Mouse (Mus musculus) spleen, postnatal 10 days (tissue): ENCODE results near the gene Spaar.
"Not testable (repeated sequence)": the region's sequence is repeated elsewhere in the genome, so short reads cannot be mapped to it uniquely, and the experiment has no call there.

Source experiments
- DNase-seq, 2 experiments: peaks; one replicate each; pipeline ENCODE4 v3.0.0; 2021 to 2022; ENCODE audit warnings: low spot score in 2 of 2

The Spaar gene

DNA sequence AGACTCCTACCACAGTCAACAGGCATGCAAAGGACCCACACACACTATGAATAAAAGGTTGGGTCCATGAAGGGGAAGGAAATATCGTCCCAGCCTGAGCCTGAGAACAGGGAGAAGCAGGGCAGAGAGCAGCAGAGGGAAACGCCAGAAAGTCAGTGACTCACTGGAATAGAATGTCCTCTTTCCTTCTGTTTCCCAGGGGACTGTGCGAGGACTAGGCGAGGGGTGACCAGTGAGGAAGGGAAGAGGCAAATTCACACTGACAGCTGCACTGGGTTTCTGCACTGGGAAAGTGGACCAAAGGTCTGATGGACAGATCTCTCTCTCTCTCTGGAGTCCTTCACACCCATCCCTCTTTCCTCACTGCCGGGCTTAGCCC lies 1.3 kb upstream of the Spaar start:
- DNase-seq, result no peak

DNA sequence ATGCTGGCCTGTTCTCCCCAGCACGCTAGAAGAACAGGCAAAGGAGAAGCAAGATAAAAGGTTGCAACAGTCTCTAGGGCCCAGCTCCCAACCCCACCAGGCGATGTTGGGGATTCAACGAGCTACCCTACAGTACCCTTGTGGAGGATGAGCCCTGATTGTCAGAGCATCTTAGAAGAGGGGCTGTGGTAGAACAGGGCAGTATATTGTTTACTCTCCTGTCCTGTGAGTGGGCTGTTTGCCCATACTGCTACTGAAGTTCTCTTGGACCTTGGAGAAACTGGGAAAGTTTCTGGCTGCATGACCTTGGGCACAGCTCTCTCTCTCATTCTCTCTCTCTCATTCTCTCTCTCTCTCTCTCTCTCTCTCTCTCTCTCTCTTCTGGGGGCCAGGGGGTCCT lies 708 bp upstream of the Spaar start:
- DNase-seq, result no peak

DNA sequence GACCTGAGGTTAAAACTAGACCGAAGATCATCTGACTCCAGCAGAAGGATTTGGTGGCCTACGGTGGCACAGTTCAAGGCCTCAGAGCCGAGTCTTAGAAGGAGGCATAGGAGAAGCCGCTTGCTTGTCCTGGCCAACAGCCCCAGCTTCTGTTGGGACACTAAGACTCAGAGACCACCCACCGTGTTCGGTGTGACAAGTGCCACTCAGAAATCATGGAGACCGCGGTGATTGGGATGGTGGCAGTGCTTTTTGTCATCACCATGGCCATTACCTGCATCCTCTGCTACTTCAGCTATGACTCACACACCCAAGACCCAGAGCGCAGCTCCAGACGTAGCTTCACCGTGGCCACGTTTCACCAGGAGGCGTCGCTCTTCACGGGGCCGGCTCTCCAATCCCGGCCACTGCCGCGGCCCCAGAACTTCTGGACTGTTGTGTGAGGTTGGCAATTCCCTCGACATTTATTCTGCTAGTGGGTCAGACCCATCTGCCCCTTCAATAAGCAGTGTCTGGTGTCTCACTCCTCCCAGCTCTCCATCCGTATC lies 990 bp downstream of the Spaar start:
- no peak for DNase-seq

DNA sequence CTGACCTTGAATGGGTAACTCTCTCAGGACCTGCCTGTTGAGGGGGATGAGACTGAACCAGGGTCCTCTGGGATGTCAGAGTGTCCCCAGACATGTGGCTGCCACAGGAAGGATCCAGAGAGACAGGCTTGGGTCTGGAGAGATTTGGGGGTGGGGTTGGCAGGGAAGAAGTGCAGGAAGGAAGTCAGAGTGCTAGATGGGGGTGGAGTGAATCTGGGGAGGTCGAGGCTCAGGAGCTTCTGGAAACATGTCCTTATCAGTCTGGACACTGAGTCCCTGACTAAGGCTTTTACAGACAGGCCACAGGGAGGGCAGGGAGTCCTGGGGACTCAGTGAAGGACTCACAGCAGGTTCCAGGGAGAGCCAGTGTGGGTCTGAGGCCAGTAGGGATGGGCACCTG lies 2.3 kb downstream of the Spaar start:
- DNase-seq, result no peak

DNA sequence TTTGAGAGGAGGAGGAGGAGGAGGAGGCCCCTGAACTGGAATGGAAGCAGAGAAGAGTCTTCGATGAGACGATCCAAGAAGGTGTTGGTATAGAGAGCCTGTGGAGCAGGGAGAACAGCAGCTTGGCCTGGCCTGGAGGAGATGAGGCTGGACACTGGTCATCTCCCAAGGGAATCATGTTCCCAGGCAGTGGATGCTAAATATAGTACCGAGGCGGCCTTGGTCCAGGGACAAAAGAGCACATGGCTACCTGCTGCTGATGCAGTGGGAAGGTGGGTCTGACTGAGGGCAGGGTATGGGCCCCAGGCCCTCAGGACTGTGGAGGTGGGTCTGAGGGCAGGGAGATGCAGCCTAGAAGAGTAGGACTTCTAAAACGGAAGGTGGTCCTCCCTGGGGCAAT lies 3.4 kb downstream of the Spaar start:
- DNase-seq, result no peak

DNA sequence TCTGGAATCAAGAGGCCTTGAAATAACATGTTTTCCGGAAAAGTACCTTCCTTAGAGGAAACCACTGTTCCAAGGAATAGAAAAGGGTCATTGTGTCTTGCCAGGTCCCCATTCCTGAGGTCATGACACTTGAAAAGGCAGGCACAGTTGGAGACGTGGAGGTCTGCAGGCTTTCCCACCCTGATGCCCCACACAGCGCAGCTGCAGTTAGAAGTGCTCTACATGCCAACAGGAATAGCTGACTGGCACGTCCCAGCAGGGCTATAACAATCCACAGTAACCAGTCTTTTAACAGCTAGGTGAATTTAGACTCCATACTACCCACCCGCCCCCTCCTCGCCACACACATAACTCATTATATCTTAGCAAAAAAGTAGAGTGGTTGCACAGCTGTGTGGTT lies 7.3 kb downstream of the Spaar start:
- DNase-seq, result no peak

DNA sequence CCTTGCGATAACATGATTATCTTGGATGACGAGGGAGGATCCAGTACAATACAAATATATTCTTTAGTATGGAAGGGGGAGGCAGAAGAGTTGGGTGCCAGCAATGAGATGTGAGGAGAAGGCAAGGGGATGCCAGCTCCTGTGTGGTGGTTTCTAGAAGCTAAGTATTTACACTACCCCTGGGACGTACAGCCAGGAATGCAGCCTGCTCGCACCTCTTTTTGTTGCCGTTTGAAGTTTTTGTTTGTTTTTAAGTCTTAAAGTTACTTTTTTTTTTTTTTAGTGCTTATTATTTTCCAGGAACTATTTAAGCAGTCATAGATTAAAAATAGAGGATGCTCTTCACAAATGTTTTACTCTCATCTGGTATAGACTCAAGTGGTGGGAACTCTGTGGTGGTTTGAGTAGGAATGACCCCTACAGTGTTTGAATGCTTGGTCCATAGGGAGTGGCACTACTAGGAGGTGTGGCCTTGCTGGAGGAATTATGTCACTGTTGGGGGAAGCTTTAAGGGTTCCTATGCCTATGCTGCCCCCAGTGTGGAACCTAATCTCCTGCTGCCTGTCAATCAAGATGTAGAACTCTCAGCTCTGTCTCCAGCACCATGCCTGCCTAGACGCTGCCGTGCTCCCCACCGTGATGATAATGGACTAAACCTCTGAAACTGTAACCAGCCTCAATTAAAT lies 9.3 kb downstream of the Spaar start:
- no peak for DNase-seq

DNA sequence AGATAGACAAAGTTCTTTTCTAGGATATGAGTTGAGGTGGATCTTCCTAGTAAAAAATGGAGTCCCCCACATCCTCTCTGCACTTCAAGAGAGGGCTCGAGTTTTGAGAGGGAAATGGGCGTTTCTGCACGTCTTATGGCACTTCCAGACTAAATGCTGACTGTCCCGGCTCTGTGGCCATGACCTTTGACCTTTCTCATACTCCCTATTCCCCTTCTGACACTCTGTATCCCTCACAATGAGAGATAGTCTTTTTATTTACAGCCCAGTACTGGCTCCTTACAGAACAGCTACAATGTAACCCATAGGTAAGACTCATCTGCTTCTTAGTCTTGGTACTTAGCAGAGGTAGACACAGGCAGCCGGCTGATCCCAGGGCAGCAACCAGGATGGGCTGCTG lies 11.7 kb downstream of the Spaar start:
- no peak for DNase-seq

DNA sequence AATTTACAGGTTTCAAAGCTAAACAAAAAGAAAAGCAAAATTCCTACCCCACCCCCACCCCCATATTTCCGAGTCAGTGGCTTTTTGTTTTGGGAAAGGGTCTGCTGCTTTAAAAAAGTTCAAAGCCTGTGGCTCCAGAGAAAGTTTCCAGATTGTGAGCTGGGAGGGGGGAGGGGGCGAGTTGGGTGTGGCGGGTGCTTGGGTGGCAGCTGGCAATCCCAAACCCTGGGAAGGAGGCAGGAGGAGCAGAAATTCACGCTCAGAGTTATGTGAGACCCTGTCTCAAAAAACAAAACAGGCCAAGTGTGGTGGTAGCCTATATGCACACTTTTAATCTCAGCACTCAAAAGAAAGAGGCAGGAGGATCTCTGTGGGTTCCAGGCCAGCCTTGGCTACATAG lies 12.8 kb downstream of the Spaar start:
- DNase-seq, result no peak

DNA sequence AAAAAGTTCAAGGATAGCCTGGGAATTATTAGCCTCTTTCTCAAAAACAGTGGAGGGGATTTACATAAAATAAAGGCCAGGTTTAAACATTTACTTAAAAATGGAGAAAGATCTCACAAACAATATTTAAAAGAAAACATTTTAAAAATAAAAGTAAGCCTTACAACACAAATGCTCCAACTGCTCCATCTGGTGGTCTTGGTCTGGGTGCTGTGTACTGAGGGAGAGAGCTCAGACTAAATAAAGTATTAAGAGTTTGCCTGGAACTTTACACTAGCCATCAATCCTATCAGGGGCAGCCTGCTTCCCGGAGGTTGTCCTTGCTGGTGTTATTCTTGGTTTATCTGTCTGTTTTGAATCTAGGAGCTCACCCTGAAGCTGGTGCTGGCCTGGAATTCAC lies 13.3 kb downstream of the Spaar start:
- DNase-seq, result no peak

DNA sequence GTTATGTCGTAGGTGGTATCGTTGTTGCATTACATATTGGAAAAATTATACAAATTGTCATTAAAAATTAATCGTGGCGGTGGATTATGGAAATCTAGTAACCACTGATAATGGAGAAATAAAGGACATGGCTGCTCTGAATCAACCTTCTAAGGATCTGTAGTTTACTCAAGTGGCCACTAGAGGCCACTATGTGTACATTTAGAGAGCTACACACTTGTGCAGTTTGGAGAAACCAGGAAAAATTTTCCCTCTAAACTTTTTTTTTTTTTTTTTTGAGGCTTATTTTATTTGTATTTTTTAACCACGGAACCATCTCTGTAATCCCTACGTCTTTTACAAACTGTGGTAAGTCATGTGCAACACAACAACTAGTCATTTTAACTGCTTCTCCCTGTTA lies 15.4 kb downstream of the Spaar start:
- DNase-seq, result no peak

DNA sequence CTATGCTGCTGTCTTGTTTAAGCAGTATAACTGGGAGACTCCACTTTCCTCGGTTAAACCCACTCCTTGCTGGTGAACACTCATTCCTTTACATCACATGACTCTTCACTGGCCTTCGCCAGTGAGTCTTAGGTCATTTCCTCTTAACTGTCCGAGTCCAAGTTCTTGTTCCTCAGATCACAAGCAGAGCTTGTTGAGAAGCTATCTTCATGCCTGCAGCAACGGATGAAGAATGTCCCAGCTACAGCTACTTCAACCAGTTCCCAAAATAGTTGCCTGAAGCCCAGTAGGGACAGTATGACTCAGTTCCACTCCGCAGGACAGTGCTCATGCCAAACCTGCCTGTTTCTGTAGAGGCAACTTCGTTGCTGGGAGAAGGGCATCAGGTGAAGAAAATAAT lies 27.4 kb downstream of the Spaar start:
- DNase-seq, result no peak

DNA sequence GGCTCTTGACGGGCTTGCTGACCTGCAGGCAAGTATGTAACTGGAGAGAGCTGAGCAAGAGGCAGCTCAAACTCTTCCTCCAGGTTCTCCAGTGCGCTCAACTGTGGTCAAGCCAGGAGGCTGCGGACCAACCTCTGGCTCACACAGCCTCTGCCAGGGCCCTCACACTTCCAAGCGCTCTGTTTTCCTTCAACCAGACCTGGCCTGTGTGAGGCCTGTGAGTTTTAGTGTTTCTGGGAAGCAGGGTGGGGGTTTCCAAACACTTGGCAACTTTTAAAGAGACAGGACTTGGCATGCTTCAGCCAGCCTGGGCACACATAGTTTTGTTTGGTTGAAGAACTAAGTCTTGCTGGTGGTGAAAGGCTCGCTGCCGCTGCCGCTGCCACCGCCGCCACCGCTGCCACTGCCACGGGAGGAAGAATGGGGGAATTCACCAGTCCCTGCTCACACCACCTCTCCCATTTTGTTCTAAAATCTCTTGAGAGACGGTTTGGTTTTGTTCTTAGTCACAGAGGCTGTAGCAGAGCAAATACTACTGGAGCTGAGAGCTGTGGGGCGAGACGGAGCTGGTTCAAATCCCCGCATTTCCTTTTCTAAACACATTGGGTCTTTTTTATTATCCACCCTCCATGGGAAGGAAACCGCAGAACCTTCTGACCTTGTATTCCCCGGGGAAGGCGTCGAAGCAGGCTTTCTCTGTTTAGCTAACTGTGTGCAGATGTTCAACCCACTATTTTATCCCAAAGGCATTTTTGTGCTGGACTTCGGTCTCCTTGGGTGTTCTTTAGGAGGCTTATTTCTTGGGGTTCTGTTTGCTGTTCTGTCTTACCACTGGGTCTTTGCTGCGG lies 30.0 kb downstream of the Spaar start:
- no peak for DNase-seq

DNA sequence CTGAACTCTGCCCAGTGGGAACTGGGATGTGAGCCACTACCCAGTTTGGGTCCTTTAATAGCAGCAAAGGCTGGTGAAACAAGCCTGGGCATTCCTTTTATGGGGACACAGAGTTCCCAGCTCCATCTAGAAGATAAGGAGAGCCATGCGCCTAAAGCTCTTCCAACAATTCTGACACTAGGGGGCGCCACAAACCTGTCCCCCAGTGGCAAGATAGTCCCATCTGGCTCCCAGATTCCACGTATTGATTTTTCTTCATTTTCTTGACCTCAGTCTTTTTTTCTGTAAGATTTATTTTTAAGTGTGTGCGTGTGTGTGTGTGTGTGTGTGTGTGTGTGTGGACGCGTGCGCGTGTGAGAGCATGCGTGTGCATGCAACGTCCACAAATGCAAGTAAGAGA lies 30.6 kb downstream of the Spaar start:
- DNase-seq, result peak in 1 of 2 experiments; percentile 44

DNA sequence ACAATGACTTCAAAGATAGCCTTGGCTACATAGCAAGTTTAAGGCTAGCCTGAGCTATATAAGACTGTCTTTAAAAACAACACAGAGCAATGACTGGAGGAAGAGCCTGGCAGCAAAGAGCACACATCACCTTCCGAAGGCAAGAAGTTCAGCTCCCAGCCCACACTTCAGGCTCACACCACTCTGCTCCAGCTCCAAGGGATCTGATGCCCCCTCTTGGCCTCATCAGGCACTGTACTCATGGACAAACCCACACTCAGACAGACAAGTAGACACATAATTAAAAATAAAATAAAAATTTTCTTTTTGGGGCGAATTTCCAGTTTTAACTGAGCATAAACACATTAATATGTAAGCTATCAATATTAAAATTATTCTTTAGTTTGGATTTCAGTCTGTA lies 31.5 kb downstream of the Spaar start:
- DNase-seq, result no peak

DNA sequence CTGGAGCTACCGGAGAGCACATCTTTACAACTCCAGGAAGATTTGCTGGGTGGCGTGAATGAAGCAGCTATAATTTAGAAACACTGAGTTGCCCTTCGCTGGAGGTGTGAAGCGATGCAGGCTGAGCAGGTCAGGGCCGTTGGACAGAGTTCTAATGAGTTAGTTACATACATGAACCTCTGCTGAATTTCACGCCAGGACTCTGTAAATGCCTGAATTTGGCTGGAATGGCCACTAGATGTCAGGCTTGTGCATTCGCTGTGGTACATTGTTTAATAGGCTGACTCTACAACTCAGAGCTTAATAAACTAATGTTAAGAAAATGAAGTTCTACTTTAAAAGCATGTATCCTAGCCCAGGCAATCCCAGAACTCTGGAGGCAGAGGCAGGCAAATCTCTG lies 33.6 kb downstream of the Spaar start:
- peak in 1 of 2 experiments; percentile 40 for DNase-seq

DNA sequence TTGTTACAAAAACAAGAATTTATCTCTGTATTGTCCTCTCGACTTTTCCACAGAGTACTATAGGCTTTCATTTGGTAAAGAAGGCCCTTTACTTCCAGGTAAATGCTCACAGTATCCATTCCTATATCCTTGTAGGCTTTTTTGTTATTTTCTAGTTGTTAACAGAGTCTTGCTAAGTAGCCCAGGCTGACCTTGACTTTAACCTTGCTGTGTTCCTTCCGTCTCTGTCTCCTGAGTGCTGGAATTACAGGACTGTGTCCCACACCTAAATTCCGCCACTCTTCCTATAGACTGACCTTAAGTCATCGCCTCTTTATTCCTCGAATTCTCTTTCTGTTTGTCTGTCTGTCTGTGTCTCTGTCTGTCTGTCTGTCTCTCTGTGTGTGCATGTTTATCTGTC lies 38.5 kb downstream of the Spaar start:
- DNase-seq, result no peak

DNA sequence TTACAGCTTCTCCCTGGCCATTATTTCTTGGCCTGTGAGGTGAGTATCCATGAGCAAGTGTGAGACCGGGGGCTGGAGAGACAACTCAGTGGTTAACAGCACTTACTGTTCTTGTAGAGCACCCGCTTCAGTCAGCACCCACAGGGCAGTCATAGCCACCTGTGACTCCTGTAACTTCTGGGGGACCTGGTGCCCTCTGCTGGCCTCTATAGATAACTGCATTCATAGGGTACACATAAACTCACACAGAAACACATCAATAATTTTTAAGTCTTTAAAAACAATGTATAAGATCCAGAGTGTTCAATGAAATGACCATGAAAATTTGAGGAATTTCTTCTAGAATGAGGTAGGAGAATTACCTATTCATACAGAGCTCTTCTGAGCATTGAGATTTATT lies 39.5 kb downstream of the Spaar start:
- DNase-seq, result no peak

DNA sequence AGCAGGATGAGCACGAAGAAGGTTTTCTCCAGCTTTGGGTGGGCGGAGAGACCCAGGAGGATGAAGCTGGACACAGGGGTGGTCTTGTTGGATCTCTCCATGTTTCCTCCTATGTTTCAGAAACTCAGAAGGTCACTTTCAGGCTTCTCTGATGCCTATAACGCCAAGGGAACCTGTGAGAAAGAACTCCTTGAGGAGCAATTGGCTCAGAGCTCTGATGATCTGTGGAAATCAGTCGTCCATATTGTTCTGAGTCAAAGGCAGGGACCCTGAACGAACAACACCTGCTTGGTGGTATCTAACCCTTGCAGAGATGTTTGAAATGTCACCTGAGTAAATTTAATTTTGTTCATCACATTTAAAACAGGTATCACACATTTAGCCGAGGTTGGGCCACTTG lies 41.1 kb downstream of the Spaar start, which contains the start of gene Olfr159:
Gene Olfr159, minus strand, starts transcription at position 101 of the 400 bp plus-strand sequence.
- DNase-seq, result no peak

DNA sequence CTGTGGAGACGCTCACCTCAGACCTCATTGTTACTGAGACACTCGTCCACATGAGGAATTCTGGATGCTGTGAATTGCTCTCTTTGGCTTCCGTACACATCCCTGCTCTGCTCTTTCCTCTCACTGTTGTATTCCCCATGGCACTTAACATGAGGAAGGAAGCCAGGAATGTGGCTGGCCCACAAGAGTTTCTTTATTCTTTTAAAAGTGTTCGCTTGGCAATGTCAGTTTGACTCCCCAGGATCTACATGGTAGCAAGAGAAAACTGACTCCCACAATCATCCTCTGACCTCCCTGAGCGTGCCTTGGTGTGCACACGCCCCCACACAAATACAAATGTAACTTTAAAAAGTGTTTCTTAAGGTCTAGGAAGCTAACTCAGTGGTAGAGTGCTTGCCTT lies 41.8 kb downstream of the Spaar start:
- no peak for DNase-seq

DNA sequence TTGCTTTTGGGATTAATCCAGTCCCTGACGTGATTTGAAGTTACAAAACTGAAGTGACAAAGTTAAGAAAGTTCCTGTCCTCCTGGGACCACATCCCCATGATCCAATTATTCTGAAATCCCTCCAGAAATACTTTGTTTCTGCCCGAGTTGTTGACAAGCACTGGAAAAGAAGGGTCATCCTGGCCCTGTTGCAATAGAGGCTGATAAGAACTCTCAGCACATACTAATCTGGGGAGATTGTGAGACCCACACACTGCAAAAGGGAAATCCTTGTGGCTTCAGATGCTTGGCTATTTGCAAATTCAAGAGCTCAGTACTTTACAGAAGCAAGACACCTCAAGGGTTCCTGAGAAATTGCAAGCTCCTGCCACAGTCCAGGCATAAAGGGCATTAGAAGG lies 42.5 kb downstream of the Spaar start:
- no peak for DNase-seq

DNA sequence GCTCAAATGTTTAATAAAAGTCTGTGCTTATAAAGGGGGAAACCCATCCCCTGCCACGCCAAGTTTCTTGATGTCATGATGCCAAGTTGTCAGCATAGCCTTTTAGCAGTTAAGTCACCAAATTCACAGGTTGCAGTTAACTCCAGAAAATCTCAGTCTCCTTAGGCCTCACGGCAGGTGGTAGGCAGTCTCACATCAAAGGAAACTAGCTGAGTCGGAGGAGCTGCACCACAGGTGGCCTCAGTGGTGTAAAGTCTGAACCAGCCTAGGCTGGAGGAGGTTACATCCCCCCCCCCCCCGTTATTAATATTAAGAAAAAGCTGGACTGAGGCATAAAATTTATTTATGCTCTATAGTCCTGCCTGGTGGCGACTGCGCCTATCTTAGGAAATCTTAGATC lies 65.5 kb downstream of the Spaar start:
- DNase-seq, result no peak

DNA sequence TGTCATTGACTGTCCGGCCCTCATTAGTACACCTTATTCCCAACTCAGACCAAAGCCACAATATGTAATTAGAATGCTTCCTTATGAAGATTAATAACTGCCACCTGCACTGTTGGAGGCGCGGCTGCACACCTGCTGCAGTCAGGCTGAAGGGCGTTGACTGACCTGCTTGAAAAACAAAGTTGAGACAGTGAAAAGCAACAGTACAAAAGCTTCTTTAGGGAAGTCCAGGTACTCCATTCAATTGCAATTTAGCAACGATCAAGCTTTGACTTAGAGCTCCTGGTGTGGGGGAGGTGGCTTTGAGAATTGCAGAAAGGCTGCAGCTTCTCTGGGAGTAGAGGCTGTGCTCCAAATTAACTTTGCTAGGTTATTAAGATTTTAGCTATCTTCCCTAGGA lies 66.0 kb downstream of the Spaar start:
- DNase-seq, result not testable (repeated sequence)
